Mouse (Mus musculus): ENCODE data around the gene Gm9844. TPM values are rescaled to one million over a fixed set of nuclear protein-coding genes. Genes with fewer than 3 reads are reported as not detected.
A peak's percentile ranks its signal among the peaks of the same experiment; 100 is the strongest.

Gm9844 gene
- polyA plus RNA-seq, 1 experiment from 2014 or later, result 23.0 TPM

DNA sequence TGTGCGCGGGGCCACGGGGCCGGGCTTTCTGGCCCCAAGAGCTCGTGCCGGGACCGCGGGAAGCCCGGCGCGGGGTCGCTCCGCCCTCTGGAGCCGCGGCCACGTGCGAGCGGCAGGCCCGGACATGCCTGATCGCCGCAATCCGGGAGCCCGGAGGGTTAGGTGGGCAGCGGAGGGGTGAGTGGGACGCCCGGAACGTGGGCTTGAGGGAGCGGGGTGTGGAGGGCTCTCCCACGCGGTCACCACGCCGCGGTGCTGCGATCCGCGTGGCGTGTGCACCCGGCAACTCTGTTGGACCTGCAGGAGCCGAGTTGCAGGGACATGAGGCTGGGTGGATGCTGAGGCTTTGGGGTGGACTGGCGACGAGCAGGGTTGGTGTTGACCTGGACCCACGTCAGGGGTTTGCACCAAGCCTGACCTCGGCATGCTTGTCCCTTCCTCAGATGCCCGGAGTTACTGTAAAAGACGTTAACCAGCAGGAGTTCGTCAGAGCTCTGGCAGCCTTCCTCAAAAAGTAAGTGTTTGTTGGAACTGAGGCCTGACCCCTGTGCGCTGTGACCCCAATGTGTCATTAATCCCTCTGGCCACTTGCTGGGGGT, 22.8 kb downstream of the Gm9844 start:
- Histone ChIP-seq H3K4me3 (replicated peaks; ENCODE audit: low read length) (peak overlapping the region; percentile 89), H3K9ac (replicated peaks; ENCODE audit: low read depth, low read length) (peak overlapping the region; percentile 100), H3K27ac (ENCODE audit: low read length) (peak overlapping the region; percentile 78), H3K4me1 (replicated peaks; ENCODE audit: control insufficient read depth, insufficient read depth, low read length) (peaks cover 21% of the 10 kb centered on the region), H3K9me3 (ENCODE audit: control insufficient read depth, low read length) (no peaks in the 10 kb centered on the region), H3K27me3 (replicated peaks; ENCODE audit: control insufficient read depth, insufficient read depth, low read length) (no peaks in the 10 kb centered on the region), H3K4me2 (ENCODE audit: low read length) (peak overlapping the region; percentile 59), H3K36me3 (ENCODE audit: control insufficient read depth, insufficient read depth) (peaks cover 8% of the 10 kb centered on the region; the same call in 1 of the 2 replicates)
- ATAC-seq, result no peak
- under 1% methylated on average over 47 of the region's 47 CpGs for WGBS

DNA sequence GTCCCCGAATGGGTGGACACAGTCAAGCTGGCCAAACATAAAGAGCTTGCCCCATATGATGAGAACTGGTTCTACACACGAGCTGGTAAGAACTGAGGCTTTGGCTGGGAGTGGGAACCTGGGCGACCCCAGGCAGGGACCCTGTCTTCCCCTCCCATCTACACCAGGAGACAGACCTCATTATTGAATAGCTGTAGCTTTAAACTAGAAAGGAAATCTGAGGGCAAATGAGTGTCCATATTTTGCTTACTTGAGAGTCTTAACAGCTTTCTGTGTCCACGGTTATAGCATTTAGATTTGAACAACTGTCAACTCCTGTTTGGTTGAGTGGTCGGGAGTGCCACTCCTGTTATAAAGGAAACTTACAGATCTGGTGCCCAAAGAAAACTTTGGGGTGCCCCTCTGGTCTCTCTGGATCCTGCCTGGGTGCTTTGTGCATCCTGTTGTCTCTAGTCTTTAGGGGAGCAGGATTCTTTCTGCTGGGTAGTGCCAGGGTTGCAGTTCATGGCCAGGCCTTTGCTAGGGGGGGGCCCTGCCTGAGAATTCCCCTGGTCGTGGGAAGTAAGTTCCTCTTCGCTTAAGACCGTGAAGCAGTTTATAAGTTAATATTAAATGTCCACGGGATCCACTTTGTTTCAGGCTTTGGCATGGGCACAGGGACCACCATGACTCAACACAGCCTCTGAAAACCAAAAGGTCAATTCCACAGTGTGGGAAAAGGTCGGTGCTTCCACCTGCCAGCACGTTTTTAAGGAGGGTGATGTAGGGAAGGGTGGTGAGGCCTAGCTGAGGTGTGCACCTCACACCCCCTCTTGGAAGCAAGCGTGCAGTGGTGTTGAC, 23.7 kb downstream of the Gm9844 start:
- Histone ChIP-seq H3K4me3 (replicated peaks; ENCODE audit: low read length) (peak overlapping the region; percentile 89), H3K27me3 (replicated peaks; ENCODE audit: control insufficient read depth, insufficient read depth, low read length) (no peaks in the 10 kb centered on the region), H3K4me2 (ENCODE audit: low read length) (peak overlapping the region; percentile 59), H3K4me1 (replicated peaks; ENCODE audit: control insufficient read depth, insufficient read depth, low read length) (peaks cover 21% of the 10 kb centered on the region), H3K9me3 (ENCODE audit: control insufficient read depth, low read length) (no peaks in the 10 kb centered on the region), H3K9ac (replicated peaks; ENCODE audit: low read depth, low read length) (peak overlapping the region; percentile 100), H3K36me3 (ENCODE audit: control insufficient read depth, insufficient read depth) (peaks cover 10% of the 10 kb centered on the region; the same call in 1 of the 2 replicates), H3K27ac (ENCODE audit: low read length) (no peak overlapping the region)
- ATAC-seq, result no peak
- 42% methylated on average over 12 of the region's 12 CpGs for WGBS

DNA sequence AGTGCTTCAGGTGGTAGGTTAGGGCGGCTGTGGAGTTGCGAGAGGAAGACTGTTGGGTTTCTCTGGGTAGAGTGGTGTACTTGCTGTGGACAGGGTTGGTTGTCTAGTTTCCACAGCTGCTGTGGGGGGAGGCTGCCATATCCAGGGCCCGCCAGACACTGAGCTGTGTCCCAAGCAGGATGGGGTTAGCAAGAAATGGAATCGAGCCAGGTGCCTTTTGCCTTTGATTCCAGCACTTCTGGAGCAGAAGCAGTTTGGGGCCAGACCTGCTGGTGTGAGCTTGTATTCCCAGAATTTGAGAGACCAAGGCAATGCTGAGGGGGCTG, 24.3 kb downstream of the Gm9844 start:
- H3K9me3 ChIP-seq (ENCODE audit: control insufficient read depth, low read length), result no peaks in the 10 kb centered on the region
- H3K4me1 ChIP-seq (replicated peaks; ENCODE audit: control insufficient read depth, insufficient read depth, low read length), result peaks cover 21% of the 10 kb centered on the region
- H3K27me3 ChIP-seq (replicated peaks; ENCODE audit: control insufficient read depth, insufficient read depth, low read length), result no peaks in the 10 kb centered on the region
- H3K27ac ChIP-seq (ENCODE audit: low read length), result no peak overlapping the region
- peak overlapping the region; percentile 59 for H3K4me2 ChIP-seq (ENCODE audit: low read length)
- peak overlapping the region; percentile 100 for H3K9ac ChIP-seq (replicated peaks; ENCODE audit: low read depth, low read length)
- WGBS, result 71% methylated on average over 4 of the region's 4 CpGs
- H3K4me3 ChIP-seq (replicated peaks; ENCODE audit: low read length), result peak overlapping the region; percentile 89; the same call in 1 of the 2 replicates
- ATAC-seq, result no peak
- H3K36me3 ChIP-seq (ENCODE audit: control insufficient read depth, insufficient read depth), result peaks cover 10% of the 10 kb centered on the region; the same call in 1 of the 2 replicates

DNA sequence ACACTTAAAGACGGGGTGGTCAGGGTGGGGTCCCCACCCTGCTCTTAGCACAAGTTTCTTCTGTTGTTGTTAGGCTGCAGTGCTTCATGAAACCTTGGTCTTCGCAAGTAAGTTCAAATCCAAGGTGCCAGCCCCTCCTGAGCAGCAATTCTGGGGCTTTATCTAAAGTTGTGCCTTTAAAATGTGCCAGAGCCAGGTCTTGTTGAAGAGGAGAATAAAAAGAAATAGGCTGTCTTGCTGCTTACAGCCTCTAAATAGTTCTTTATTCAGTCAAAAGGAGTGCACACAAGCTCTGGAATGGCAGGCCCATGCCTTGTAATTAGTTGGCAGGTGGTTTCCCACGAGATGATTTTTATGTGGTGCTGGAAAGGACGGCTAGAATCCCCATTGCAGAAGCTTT, 25.1 kb downstream of the Gm9844 start:
- Histone ChIP-seq H3K27me3 (replicated peaks; ENCODE audit: control insufficient read depth, insufficient read depth, low read length) (no peaks in the 10 kb centered on the region), H3K4me2 (ENCODE audit: low read length) (no peak overlapping the region)

DNA sequence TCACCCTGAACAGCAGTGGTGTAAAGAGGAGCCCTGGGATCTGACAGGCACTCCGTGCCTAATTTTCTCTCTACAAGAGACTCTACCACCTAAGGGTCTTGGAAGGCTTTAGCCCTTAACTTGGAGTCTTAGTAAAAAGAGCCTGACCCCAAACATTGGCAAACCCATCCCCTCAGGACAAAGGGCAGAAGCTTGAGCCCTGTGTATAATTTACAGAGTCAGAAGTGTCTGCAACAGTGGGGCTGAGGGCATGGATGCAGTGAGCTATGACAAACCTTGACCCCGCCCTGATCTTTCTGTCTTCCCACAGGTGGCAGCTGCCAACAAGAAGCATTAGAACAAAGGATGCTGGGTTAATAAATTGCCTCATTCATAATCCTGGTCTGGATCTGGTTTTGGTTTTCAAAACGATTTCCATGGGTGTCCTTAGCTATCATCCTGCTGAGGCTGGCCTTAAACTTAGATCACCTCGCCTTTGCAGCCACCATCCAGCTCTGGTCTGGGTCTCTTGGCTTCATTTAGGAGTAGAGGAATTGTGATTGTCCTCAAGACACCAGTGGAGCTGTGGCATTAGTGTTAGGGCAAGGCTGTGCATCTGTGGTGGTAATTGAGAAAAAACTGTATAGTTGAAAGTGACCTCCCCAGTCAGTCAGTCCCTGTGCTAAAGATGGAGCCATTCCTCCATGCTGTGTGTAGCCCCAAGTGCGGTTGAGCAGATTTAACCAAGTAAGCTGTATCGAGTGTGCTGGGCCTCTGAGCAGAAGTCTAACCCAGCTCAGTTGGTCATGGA, 27.6 kb downstream of the Gm9844 start:
- no peak for ATAC-seq

More for the DNA sequence above, 25.1 kb downstream of the Gm9844 start:
- no peak overlapping the region for H3K27ac ChIP-seq (ENCODE audit: low read length)
- no peak overlapping the region for H3K4me3 ChIP-seq (replicated peaks; ENCODE audit: low read length)
- ATAC-seq, result no peak
- H3K9ac ChIP-seq (replicated peaks; ENCODE audit: low read depth, low read length), result no peak overlapping the region
- WGBS, result 44% methylated on average over 4 of the region's 4 CpGs
- H3K9me3 ChIP-seq (ENCODE audit: control insufficient read depth, low read length), result no peaks in the 10 kb centered on the region
- H3K4me1 ChIP-seq (replicated peaks; ENCODE audit: control insufficient read depth, insufficient read depth, low read length), result peaks cover 21% of the 10 kb centered on the region
- H3K36me3 ChIP-seq (ENCODE audit: control insufficient read depth, insufficient read depth), result peaks cover 10% of the 10 kb centered on the region; the same call in 1 of the 2 replicates

DNA sequence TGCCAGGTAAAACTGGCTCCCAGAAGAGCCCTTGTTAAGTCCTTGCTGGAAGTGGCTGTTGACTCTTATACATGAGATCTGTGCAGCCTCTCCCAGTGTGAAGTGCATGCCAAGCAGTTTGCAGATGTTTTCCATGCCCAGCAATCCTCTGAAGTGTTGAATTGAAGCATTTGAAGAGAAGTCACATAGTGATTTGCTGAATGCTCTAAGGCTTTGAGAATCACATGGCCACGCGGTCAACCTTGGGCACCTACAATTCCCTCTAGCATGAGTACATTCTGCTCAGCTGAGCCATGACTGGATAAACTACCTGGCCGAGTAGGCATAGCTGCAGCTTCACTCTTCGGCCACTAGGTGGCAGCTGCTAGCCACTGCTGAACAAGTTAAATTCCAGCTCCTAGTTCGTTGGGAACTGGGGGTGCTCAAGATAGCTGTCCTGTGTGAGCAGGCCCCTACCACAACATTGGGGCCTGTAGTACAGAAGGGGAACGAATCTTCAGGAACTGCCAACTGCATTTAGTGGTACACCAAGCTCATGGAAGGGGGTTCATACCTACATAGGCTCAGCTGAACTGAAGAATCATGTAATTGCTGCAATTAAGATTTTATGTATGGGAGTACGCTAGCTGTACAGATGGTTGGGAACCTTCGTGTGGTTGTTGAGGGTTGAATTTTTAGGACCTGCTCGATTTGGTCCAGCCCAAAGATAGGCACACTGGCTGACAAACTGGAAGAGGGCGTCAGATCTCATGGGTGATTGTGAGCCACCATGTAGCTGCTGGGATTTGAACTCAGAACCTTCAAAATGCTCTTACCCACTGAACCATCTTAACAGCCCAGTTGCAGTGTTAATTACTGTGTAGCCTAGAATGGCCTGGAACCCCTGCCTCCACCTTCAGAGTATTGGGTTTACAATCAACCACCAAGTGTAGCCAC, 28.5 kb downstream of the Gm9844 start:
- peak; percentile 63 for ATAC-seq
- WGBS, result 32% methylated on average over 10 of the region's 10 CpGs

More for the DNA sequence above, 27.6 kb downstream of the Gm9844 start:
- Histone ChIP-seq H3K9me3 (ENCODE audit: control insufficient read depth, low read length) (no peaks in the 10 kb centered on the region), H3K27ac (ENCODE audit: low read length) (no peak overlapping the region), H3K4me1 (replicated peaks; ENCODE audit: control insufficient read depth, insufficient read depth, low read length) (peaks cover 21% of the 10 kb centered on the region), H3K4me2 (ENCODE audit: low read length) (no peak overlapping the region), H3K4me3 (replicated peaks; ENCODE audit: low read length) (no peak overlapping the region), H3K27me3 (replicated peaks; ENCODE audit: control insufficient read depth, insufficient read depth, low read length) (no peaks in the 10 kb centered on the region), H3K36me3 (ENCODE audit: control insufficient read depth, insufficient read depth) (peaks cover 10% of the 10 kb centered on the region; the same call in 1 of the 2 replicates), H3K9ac (replicated peaks; ENCODE audit: low read depth, low read length) (no peak overlapping the region)
- WGBS, result 77% methylated on average over 6 of the region's 6 CpGs

DNA sequence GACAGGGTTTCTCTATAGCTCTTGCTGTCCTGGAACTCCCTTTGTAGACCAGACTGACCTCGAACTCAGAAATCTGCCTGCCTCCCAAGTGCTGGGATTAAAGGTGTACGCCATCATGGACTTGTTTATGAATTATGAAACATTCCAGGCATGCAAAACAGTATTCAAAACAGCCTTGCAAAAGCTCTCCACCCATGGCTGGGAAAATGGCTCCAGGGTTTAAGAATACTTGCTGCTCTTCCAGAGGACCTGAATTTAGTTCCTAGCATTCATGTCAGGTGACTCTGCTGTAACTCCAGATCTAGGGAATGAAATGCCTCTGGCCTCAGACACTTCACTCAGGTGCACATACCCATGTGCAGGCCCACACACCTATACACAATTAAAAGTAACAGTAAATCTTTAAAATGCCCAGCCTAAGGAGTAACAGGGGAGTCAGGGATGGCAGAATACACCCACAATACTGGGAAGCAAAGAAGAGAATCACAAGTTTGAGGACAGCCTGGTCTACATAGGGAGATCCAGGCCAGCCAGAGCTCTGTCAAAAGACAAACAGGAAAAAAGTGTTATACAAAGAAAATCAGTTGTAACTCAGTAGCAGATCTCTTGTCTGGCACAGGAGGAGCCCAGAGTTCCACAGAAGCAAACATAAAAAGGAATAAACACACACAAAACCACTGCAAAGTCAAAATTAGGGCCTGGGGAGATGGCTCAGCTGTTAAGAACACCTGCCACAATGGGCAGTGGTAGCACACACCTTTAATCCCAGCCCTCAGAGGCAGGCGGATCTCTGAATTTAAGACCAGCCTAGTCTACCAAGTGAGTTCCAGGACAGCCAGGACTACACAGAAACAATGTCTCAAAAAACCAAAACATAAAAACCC, 29.5 kb downstream of the Gm9844 start:
- no peak overlapping the region for H3K9ac ChIP-seq (replicated peaks; ENCODE audit: low read depth, low read length)

More for the DNA sequence above, 28.5 kb downstream of the Gm9844 start:
- Histone ChIP-seq H3K4me1 (replicated peaks; ENCODE audit: control insufficient read depth, insufficient read depth, low read length) (peaks cover 17% of the 10 kb centered on the region), H3K27me3 (replicated peaks; ENCODE audit: control insufficient read depth, insufficient read depth, low read length) (no peaks in the 10 kb centered on the region), H3K9me3 (ENCODE audit: control insufficient read depth, low read length) (no peaks in the 10 kb centered on the region), H3K4me3 (replicated peaks; ENCODE audit: low read length) (no peak overlapping the region), H3K36me3 (ENCODE audit: control insufficient read depth, insufficient read depth) (peaks cover 10% of the 10 kb centered on the region; the same call in 1 of the 2 replicates), H3K4me2 (ENCODE audit: low read length) (no peak overlapping the region), H3K9ac (replicated peaks; ENCODE audit: low read depth, low read length) (no peak overlapping the region), H3K27ac (ENCODE audit: low read length) (no peak overlapping the region)

DNA sequence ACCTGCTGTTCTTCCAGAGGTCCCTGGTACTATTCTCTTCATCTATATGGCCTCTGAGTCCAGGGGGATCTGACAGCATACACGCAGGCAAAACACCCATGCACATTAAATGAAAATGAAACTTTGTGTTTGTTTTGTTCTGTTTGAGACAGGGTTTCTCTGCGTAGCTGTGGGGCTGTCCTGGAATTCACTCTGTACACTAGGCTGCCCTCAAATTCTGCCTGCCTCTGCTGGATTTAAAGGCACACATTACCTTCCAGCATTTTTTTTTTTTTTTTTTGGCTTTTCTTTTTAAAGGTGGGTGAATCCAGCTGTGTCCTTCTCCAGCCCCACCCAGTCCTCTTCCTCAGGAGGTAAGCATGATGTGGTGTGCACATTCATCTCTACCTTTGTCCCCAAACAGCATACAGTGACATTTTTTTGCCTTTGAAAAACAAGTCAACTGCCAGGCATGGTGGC, 30.1 kb downstream of the Gm9844 start:
- H3K36me3 ChIP-seq (ENCODE audit: control insufficient read depth, insufficient read depth), result peaks cover 10% of the 10 kb centered on the region; the same call in 1 of the 2 replicates
- H3K4me2 ChIP-seq (ENCODE audit: low read length), result no peak overlapping the region
- no peak overlapping the region for H3K27ac ChIP-seq (ENCODE audit: low read length)
- H3K9me3 ChIP-seq (ENCODE audit: control insufficient read depth, low read length), result no peaks in the 10 kb centered on the region
- no peak overlapping the region for H3K4me3 ChIP-seq (replicated peaks; ENCODE audit: low read length)
- WGBS, result 69% methylated on average over 2 of the region's 2 CpGs
- H3K9ac ChIP-seq (replicated peaks; ENCODE audit: low read depth, low read length), result no peak overlapping the region
- ATAC-seq, result no peak
- peaks cover 2% of the 10 kb centered on the region; the same call in 1 of the 2 replicates for H3K4me1 ChIP-seq (replicated peaks; ENCODE audit: control insufficient read depth, insufficient read depth, low read length)
- no peaks in the 10 kb centered on the region for H3K27me3 ChIP-seq (replicated peaks; ENCODE audit: control insufficient read depth, insufficient read depth, low read length)

More for the DNA sequence above, 29.5 kb downstream of the Gm9844 start:
- H3K4me2 ChIP-seq (ENCODE audit: low read length), result no peak overlapping the region
- WGBS, result 72% methylated on average over 3 of the region's 3 CpGs
- no peak for ATAC-seq
- no peaks in the 10 kb centered on the region for H3K9me3 ChIP-seq (ENCODE audit: control insufficient read depth, low read length)
- H3K4me3 ChIP-seq (replicated peaks; ENCODE audit: low read length), result no peak overlapping the region
- H3K4me1 ChIP-seq (replicated peaks; ENCODE audit: control insufficient read depth, insufficient read depth, low read length), result peaks cover 8% of the 10 kb centered on the region
- peaks cover 10% of the 10 kb centered on the region; the same call in 1 of the 2 replicates for H3K36me3 ChIP-seq (ENCODE audit: control insufficient read depth, insufficient read depth)
- no peak overlapping the region for H3K27ac ChIP-seq (ENCODE audit: low read length)
- no peaks in the 10 kb centered on the region for H3K27me3 ChIP-seq (replicated peaks; ENCODE audit: control insufficient read depth, insufficient read depth, low read length)
